Mouse (Mus musculus) testis, adult 2 months (tissue): ENCODE measurements at regions not wholly inside any gene's neighbourhood (a gene's known extent, or its start where the extent isn't known, plus 50 kb on each side); places are given as distances from the start of the nearest gene placed in this dataset.

Experiments used
- CTCF ChIP-seq: fragments of 200-500 bp; IDR thresholded peaks from 2 replicates; pipeline ENCODE4 v1.5.1; 2012; ENCODE audit warnings: low read depth, mild to moderate bottlenecking, inconsistent platforms, low read length, moderate library complexity; ENCODE audit not compliant: control insufficient read depth, insufficient read depth, insufficient replicate concordance
- POLR2A ChIP-seq: fragments of 200-500 bp; IDR thresholded peaks from 2 replicates; pipeline ENCODE4 v1.6.1; 2012; ENCODE audit warnings: low read depth, mild to moderate bottlenecking, inconsistent platforms, low read length, moderate library complexity; ENCODE audit not compliant: control insufficient read depth

GRCm38 (mm10) chr10:19434661-19435060 lies 78.3 kb downstream of the Olig3 start:
- TF ChIP-seq CTCF (no peak), POLR2A (no peak)
